Mouse (Mus musculus): ENCODE data around the gene Hsp90aa1. TPM values are rescaled to one million over a fixed set of nuclear protein-coding genes. Genes with fewer than 3 reads are reported as not detected.
"Not testable (repeated sequence)": the region's sequence is repeated elsewhere in the genome, so short reads cannot be mapped to it uniquely, and the experiment has no call there.

Hsp90aa1 gene
- total RNA-seq (2022): 10 to 100 TPM; 30.5 to 74.5 (median 56.1) TPM

- no peak for DNase-seq (ENCODE audit: low spot score in 2 of 2)
Measured at GRCm38 (mm10) chr12:110702556-110702955, at the start of gene Hsp90aa1. Gene Hsp90aa1, minus strand, starts transcription at chr12:110702728.

GRCm38 (mm10) chr12:110750770-110751439, 48.4 kb upstream of the Hsp90aa1 start:
- no peak for DNase-seq (ENCODE audit: low spot score in 2 of 2)

DNA sequence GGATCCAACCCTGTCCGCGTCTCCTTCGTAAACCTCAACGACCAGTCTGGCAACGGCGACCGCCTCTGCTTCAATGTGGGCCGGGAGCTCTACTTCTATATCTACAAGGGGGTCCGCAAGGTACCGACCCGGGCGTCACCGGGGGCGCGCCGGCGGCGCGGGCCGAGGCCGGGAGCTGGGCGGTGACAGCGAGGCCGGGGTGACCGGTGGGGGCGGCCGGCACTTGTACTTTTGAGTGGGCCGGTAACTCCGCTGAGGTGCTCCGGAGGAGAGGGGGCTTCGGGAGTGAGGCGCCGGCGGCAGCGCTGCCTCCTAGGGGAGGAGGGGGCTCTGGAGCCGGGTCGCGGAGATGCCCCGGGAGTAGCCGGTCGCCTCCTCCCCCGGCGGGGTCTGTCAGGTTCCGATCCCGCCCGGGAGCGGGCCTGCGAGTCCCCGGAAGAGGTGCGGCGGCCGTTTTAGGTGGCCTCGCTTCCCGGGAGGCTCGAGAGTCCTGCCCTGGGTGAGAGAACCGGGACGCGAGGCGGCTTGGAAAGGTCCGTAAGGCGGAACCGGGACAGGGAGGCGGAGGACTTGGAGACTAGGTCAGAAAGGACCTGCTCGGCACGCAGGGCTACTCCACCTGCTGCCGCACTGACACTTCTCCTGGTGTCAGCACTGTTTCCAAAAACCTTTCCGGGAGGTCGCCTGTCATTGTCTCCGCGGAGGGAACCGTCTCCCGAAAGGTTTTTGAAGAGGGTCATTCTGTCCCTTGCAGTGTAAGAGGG, 35.8 kb upstream of the Hsp90aa1 start:
- peak in 1 of 2 experiments; percentile 7 for DNase-seq (ENCODE audit: low spot score in 2 of 2)

GRCm38 (mm10) chr12:110737170-110738157, 34.9 kb upstream of the Hsp90aa1 start, which contains the start of gene Wdr20:
Gene Wdr20, plus strand, starts transcription at chr12:110737944.
- DNase-seq (ENCODE audit: low spot score in 2 of 2): peak; percentile 94 to 95

- DNase-seq (ENCODE audit: low spot score in 2 of 2): no peak
Measured at GRCm38 (mm10) chr12:110736641-110737040, 34.1 kb upstream of the Hsp90aa1 start.

DNA sequence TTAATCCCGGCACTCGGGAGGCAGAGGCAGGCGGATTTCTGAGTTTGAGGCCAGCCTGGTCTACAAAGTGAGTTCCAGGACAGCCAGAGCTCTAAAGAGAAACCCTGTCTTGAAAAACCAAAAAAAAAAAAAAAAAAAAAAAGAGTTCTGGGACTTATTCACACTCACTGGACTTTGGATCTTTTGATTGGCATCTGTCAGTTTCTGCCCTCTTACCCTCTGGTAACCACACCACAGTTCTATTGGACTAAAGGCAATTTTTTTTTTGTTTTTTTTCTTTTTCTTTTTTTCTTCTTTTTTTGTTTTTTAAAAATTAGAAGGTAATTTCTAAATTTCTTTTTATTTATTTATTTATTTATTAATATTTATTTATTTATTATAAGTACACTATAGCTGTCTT, 30.7 kb upstream of the Hsp90aa1 start:
- DNase-seq (ENCODE audit: low spot score in 2 of 2): not testable (repeated sequence)

DNA sequence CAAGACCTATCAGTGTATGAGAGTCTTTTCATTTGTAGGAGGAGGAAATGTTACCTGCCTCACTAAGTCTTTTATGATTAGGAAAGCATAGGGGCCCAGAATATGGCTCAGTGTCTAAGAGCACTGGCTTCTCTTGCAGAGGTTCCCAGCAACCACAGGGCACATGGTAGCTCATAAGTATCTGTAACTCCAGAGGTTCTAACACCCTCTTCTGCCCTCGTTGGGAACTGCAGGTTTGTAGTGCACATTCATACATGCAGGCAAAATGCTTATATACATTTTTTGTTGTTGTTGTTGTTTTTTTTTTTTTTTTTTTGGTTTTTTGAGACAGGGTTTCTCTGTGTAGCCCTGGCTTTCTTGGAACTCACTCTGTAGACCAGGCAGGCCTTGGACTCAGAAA, 23.9 kb upstream of the Hsp90aa1 start:
- no peak for DNase-seq (ENCODE audit: low spot score in 2 of 2)

- DNase-seq (ENCODE audit: low spot score in 2 of 2): no peak
Measured at GRCm38 (mm10) chr12:110725489-110725888, 23.0 kb upstream of the Hsp90aa1 start.

DNA sequence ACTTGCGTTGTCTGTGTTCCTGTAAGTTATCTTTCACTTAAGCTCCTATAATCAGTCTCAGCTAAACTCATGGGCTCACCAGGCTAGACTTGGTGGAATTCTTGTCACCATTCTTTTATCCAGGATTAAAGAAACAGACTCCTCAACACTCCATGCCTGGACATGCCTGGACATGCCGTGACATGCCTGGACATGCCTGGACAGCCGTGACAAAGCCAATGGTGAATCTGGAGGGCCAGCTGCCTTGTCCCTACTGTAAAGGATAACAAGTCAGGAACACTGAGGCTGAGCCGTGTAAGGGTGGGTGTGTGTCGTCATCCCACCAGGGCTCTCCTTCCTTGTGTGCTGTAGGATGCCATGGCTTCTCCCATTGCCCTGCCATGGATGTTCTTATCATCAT, 22.5 kb upstream of the Hsp90aa1 start:
- DNase-seq (ENCODE audit: low spot score in 2 of 2): no peak

GRCm38 (mm10) chr12:110716004-110716403, 13.5 kb upstream of the Hsp90aa1 start:
- DNase-seq (ENCODE audit: low spot score in 2 of 2): no peak

- DNase-seq (ENCODE audit: low spot score in 2 of 2): no peak
Measured at GRCm38 (mm10) chr12:110714215-110714614, 11.7 kb upstream of the Hsp90aa1 start.

DNA sequence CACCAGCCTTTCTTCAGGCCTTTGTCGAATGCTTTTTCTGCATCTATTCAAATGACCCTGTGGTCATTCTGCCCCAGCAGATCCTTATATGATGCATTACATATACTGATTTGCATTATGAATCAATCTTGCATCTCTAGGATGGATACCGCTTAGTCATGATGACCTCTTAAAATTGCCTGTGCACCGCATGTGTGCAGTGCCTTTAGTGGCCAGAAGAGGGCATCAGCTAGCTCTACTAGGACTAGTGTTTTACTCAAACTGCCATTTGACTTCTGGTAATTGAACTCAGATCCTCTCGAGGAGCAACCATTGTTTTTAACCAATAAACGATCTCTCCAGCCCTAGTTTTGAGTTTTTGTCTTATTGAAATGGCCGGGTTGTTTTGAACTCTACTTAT, 11.3 kb upstream of the Hsp90aa1 start:
- DNase-seq (ENCODE audit: low spot score in 2 of 2): no peak

- no peak for DNase-seq (ENCODE audit: low spot score in 2 of 2)
Measured at GRCm38 (mm10) chr12:110711270-110711669, 8.7 kb upstream of the Hsp90aa1 start.

DNA sequence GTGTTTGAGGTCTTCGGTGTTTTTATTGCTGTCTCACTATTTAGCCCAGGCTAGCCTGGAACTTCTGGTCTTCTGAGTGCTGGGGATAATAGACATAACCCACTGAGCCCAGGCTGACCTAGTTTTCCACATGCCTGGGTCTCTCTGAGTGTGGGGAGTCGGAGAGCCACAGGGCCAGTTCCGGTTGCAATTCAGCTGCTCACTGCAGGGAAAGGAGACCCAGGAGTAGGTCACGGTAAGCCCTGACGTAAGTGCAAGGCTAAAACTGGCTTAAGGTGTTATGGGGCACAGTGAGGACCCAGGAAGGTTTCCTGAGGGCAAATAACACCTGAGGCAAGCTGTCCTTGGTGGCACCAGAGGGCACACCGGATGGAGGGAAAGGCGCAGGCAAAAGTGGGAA, 4.9 kb upstream of the Hsp90aa1 start:
- DNase-seq (ENCODE audit: low spot score in 2 of 2): no peak

DNA sequence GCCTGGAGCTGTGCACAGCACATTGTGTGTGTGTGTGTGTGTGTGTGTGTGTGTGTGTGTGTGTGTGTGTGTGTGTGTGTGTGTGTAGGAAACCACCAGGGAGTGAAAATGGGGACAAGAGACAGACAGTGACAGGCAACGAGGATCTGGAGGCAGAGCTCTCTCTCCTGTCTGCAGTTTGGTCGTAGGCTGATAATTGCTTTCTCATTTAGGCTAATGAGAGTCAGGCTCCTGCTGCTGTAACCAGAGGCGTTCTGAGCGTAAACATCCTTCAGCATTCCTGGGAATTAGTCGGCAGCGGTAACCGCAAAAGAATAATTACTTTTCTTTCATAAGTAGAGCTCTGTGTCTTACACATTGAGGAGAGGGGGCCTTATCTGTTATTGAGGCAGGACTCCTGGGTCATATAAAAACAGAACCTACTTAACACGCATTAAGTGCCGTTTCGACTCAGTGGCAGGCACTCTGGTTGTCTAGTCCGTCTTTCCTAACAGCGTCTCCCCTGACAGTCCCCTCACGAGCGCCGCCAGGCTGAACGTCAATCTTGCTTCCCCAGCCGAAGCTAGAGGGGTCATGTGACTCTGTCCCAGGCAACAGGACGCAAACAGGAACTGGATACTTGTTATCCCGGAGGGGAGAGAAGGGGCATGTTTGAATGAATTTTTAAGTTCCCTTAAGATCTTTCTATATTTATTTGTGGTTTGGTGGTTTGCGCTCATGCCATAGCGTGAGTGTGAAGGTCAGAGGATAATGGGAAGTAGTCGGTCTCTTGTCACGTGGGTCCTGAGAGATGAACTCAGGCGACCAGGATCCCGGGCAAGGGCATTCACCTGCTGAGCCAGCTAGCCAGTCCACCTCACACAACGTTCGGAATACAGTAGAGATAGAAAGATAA, 4.1 kb upstream of the Hsp90aa1 start:
- peak; percentile 32 to 49 for DNase-seq (ENCODE audit: low spot score in 2 of 2)

DNA sequence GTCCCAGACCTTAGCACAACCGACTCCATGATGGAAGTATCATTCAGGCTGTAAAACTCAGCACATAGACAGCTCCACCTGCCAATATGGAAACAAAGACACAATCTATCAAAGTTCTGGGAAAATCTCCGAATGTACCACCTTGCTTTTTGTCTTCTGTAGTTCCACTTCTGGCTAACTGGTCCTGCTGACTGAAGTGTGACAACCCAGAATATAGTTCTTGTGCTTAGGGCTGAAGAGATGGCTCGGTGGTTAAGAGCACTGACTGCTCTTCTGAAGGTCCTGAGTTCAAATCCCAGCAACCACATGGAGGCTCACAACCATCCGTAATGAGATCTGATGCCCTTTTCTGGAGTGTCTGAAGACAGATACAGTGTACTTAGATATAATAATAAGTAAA, 2.9 kb upstream of the Hsp90aa1 start:
- not testable (repeated sequence) for DNase-seq (ENCODE audit: low spot score in 2 of 2)

GRCm38 (mm10) chr12:110703682-110704081, 1.2 kb upstream of the Hsp90aa1 start:
- no peak for DNase-seq (ENCODE audit: low spot score in 2 of 2)

GRCm38 (mm10) chr12:110703008-110703471, 512 bp upstream of the Hsp90aa1 start:
- peak; percentile 73 to 76 for DNase-seq (ENCODE audit: low spot score in 2 of 2)

- DNase-seq (ENCODE audit: low spot score in 2 of 2): not testable (repeated sequence)
Measured at GRCm38 (mm10) chr12:110701363-110701762, 1.2 kb downstream of the Hsp90aa1 start.

- no peak for DNase-seq (ENCODE audit: low spot score in 2 of 2)
Measured at GRCm38 (mm10) chr12:110700730-110701129, 1.8 kb downstream of the Hsp90aa1 start.
